Mouse (Mus musculus) natural killer cell, adult 2 months (primary cell): ENCODE data around the gene Gm45799.

Experiments
- DNase-seq, 2 experiments: peaks; one replicate each; pipeline ENCODE4 v3.0.0; 2022; ENCODE audit warnings: low spot score in 2 of 2

The Gm45799 gene

DNA sequence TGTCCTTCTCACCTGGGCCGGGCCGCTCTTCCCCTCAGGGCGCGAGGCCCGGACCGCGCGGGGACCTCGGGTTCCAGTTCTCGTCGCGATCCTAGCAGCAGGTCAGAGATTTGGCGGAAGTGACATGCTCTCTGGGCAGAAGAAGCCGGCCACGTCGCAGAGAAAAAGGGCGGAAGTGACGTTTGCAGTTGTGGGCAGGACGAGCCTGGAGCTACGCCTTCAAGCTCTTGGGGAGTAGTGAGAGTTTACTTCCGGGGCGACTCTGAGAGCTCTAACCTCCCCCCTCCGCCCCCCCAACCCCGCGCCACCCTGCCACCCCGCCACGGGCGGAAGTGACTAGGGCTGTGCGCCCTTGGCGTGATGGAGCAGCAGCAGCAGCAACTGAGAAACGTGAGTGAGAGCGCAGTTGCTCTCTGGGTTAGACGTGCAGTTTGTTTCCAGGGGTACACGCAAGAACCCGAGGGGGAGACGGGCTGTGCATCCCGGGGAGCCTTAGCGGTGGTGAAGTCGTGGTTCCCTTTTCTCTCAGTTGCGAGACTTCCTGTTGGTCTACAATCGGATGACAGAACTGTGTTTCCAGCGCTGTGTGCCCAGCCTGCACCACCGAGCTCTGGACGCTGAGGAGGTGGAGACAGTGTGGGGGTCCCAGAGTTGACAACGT is at the start of gene Gm45799, which contains the start of gene Arfip2:
Gm45799 (plus strand) TSS at position 320 of the 661 bp plus-strand sequence.
Arfip2 (minus strand) TSS at position 184 of the 661 bp plus-strand sequence.
- peak; percentile 96 for DNase-seq

DNA sequence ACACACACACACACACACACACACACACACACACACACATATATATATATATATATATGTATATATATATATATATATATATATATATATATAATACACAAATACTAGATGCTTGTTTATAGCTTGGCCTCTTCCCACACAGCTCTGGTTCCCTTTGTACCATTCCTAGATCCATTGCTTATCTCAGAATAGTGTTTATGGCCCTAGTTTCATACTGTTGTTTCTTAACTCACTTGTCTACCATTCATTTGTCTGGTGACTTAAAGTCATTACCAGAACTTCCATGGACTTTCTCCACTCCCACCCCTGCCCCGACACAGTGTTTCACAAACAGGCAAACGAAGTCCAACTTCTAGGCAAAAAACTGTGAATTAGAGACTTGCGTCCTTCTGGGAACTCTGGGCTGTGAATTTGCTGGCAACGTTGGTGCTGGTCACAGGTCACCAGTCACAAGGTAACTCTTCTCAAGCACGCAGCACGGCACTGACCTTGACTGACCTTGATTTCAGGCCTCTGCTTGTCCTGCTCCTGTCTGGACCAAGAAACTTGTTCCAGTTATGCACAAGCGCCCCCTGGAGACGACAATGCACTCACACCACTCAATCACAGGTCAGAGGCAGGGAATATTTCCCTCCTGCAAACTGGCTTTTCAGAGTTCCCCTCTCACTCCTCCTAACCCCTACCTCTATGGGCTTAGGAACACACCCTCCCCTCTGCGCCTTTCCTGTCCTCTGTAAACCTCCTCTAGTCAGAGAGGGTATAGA is 37.3 kb upstream of the Gm45799 start:
- DNase-seq = peak; percentile 18 to 43

GRCm38 (mm10) chr7:105608467-105608866 is 31.9 kb upstream of the Gm45799 start:
- DNase-seq = no peak

GRCm38 (mm10) chr7:105611767-105612166 is 28.6 kb upstream of the Gm45799 start:
- no peak for DNase-seq

DNA sequence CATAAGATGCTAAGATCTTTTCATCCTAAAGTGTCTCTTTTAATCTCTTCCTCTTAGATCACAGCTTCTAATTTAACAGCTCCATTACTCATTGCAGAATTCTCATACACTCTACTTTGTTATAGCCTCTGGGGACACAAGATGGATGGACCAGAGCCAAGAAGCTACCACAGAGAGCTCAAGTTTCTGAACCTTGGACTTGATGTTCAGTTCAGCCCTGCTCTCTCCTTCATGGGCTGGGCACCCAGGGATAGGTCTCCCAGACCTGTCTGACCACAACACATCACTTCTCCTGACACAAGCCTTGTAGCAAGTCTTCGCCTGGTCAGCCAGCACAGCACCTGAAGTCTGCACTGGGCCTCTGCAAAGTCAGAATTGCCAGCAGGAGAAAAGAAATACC is 26.0 kb upstream of the Gm45799 start:
- no peak for DNase-seq

- DNase-seq = no peak
Observed at GRCm38 (mm10) chr7:105615720-105616119, 24.6 kb upstream of the Gm45799 start.

- DNase-seq = no peak
Observed at GRCm38 (mm10) chr7:105616561-105616960, 23.8 kb upstream of the Gm45799 start.

DNA sequence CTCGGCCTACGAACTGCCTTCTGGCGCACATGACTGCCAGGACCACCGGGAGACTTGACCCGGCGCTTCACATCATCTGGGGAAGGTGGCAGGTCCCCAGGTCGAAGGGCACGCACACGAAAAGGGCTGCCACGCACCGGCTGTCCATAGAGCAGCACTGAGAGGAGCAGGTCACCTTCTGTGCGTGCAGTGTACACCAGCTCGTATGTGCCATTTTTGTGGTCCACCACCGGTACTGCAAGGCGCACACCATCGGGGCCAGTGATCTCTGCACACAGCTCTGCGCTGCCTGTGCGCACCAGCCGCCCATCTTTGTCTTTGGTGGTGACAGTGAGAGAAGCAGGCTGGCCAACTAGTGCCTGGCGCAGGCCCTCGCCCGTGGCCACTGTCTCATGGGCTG is 22.5 kb upstream of the Gm45799 start:
- DNase-seq = no peak

DNA sequence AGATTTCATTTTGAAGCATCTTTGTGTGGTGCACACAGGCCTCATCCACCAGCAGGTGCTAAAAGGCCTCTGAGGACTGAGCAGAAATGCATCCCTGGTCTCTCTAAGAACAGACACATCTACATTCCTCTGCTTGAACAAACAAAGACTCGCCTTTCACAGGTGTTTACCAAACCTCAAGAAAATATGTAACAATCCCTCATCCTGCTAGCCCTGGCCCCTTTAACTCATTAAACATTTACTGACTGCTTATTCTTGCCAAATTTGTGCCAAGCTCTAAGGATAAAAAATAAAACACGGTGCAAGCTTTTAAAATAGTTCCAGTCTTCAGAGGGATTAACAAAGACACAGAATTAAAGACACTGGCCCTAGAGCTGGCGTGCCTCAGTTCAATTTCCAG is 20.7 kb upstream of the Gm45799 start:
- no peak for DNase-seq

GRCm38 (mm10) chr7:105621053-105621452 is 19.3 kb upstream of the Gm45799 start:
- DNase-seq = no peak

- no peak for DNase-seq
Observed at GRCm38 (mm10) chr7:105621646-105622292, 18.6 kb upstream of the Gm45799 start.

- no peak for DNase-seq
Observed at GRCm38 (mm10) chr7:105625397-105625796, 15.0 kb upstream of the Gm45799 start.

- no peak for DNase-seq
Observed at GRCm38 (mm10) chr7:105628633-105629032, 11.7 kb upstream of the Gm45799 start.

DNA sequence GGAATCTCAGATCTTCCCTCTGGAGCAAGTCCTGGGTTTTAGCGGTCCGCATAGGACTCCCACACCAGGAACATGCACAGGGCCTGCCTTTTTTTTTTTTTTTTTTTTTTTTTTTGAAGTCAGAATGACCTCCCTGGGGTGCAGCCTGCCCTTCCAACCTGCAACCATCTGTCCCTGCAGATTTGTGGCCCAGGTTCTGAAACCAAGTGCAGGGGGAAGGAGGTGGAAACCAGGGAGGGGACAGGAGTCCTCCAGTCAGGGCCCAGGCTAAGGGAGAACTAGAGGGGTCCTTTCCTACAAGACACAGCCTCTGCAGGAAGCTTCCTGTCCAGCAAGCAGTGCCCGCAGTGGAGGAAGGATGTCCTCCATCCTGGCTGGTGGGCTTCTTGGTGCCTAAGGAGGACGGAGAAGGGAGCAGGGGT is 7.8 kb upstream of the Gm45799 start:
- DNase-seq = no peak

DNA sequence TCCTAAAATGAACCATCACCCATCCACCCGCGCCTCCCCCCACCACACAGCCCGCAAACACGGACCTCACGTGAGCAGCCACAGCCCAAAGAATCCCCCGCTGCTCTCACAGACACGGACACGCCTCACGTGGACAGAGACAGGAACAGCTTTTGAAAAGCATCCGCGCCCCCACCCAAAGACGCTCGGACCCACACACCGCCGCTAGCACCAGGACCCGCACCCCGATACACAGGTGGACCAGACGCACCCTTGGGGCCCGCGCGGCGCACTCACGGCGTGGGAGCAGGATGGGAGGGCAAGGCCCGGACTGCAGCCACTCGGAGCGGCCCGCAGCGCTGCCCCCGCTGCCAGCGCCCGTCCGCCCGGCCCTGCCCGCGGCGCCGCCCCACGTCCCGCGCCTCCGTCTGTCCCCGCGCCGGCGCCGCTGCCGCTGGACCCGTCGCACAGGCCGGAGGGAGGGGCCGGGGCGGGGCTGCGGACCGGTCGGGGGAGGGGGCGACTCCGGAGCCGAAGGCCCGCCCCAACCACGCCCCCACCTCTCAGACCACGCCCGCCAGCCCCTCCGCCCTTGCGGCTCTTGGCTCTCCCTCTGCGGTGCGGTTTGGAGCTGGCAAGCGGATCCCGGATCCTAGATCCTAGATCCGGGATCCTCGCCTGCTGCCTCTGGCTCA is 7.1 kb upstream of the Gm45799 start, which contains the start of gene Trim3:
Trim3 (minus strand) TSS at position 445 of the 674 bp plus-strand sequence.
- peak; percentile 52 to 66 for DNase-seq

GRCm38 (mm10) chr7:105633801-105634135 is 6.6 kb upstream of the Gm45799 start:
- no peak for DNase-seq

DNA sequence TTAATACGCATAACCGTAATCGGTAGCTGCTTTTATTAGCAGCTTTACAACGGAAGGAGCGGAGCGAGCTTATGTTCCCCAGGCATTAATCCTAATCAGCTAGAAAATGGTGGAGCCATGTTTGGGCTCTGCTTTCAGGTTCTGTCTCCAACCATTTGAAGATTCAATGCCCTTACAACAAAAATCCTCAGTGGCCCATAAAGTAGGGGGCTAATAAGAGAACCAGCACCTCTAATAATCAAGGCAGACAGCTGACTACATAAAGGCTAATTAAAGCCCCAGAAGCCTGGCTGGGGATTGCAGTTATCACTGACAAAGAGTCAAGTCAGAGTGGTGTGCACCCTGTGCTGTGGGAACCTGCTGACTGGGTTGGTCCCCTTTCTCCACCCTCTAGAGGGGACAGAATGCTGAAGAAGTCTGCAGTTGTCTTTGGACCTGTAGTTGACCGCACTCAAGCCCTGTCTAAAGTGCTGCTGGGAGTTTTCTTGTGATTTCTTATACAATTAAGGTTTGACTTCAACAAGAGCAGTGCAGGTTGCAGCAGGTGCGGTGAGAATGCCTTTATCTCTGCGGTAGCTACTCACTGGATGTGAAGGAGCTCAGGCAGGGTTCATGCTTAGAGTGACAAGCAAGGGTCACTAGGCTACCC is 6.0 kb upstream of the Gm45799 start:
- no peak for DNase-seq

DNA sequence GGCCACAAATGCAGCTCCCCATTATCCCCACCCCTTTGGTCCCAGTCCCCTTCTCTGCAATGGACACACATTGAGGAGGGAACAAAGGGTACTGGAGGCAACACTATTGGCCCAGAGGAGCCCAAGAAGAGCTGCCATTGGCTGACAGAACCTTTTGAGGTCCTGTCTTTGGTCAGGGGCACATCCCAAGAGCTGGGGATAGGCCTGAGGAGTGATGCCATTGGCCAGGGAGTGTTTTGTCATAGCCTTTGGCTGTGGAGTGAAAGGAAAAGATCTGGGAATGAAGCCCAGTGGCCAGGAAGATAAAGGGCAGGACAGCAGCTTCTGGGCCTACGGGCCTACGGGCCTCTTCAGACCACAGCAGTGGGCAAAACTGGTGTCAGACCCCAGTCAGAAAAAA is 4.6 kb upstream of the Gm45799 start:
- DNase-seq = no peak

GRCm38 (mm10) chr7:105638776-105639175 is 1.6 kb upstream of the Gm45799 start:
- no peak for DNase-seq

GRCm38 (mm10) chr7:105639304-105639703 is 1.0 kb upstream of the Gm45799 start:
- DNase-seq = no peak

DNA sequence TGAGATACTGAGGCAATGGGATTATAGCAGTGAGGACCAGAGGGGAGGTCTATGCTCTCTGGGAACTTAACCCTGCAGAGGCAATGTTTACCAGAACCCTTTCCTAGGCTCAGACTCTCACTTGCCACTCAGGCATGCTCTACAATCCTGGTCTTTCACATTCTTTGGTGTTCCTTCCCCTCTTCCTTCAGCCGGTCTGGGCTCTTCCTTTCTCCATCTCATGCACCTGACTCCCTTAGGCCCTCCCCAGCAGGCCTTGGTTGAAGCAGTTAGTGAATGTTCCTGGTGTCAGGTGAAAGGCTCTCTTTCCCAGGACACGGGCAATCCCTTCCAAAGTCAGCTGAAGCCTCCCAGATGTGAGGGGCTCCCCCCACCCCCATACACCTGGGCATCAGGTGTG is 596 bp upstream of the Gm45799 start, which contains the start of gene Timm10b:
Timm10b (plus strand) TSS at position 301 of the 400 bp plus-strand sequence.
- DNase-seq = no peak

DNA sequence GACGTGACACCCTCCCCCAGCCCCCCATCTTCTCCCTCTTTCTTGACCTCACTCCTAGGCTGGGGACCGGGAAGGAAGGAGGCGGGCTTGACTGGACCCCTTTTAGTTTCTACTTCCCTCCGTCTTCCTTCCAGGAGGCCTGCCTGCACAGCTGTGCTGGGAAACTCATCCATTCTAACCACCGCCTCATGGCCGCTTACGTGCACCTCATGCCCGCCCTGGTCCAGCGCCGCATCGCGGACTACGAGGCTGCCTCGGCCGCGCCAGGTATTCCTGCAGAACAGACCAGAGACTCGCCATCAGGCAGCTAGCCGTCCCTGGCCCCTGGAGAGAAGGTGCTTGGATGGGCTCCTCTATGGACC is 523 bp downstream of the Gm45799 start:
- DNase-seq = no peak
